Mouse (Mus musculus) Patski (cell line): ENCODE data around the gene Mus81. TPM values are rescaled to one million over a fixed set of nuclear protein-coding genes. Genes with fewer than 3 reads are reported as not detected.
"Not testable (repeated sequence)": the region's sequence is repeated elsewhere in the genome, so short reads cannot be mapped to it uniquely, and the experiment has no call there.

ENCODE experiments used
- ATAC-seq: fragments of 100-300 bp; one replicate; pipeline ENCODE4 v1.8.0; 2021
- CTCF ChIA-PET: fragments of 350-600 bp; sonication (Branson Sonifier 250); formaldehyde crosslinking; loops from one replicate; lab custom pipeline; 2022; ENCODE audit warnings: inconsistent platforms; lab: Charles Lee
- POLR2A ChIA-PET: fragments of 350-600 bp; sonication (Branson Sonifier 250); formaldehyde crosslinking; loops from one replicate; lab custom pipeline; 2022; ENCODE audit warnings: antibody characterized with exemption, inconsistent platforms; lab: Charles Lee
- DNase-seq: peaks from one replicate; pipeline ENCODE4 v3.0.0-alpha.2; 2011; ENCODE audit warnings: low read depth, low spot score
- H3K27me3 ChIP-seq: fragments of 371-371 bp; one replicate; pipeline ENCODE4 v1.5.1; 2021
- CTCF ChIP-seq: fragments of 100-300 bp; IDR thresholded peaks from one replicate; pipeline ENCODE4 v1.5.1; 2021
- in situ Hi-C: fragments of 300-500 bp; cut with MboI; formaldehyde crosslinking; loops from 3 replicates; pipeline ENCODE4 v1.11.1; 2018; ENCODE audit warnings: low pct_unique_long_range_greater_than_20kb, mixed read lengths
- polyA plus RNA-seq: library from polyadenylated mRNA; unstranded; gene quantifications from one replicate; pipeline ENCODE4 v1.2.3, GENCODE M21; 2021

The Mus81 gene
- polyA plus RNA-seq, 1 experiment from 2014 or later, result 37.0 TPM

- ChIA-PET POLR2A (interaction anchor here (0.5 to 0.9 kb wide), 2 partner anchors 9 to 42 kb away, joined by 3 to 4 read pairs; no protein-coding TSS in a partner anchor), CTCF (interaction anchor here (1.0 kb wide), 1 partner anchor 18 kb away, joined by 4 read pairs; no protein-coding TSS in a partner anchor)
- no peaks in the 10 kb centered on the region for H3K27me3 ChIP-seq
- in situ Hi-C loops, result no loop called here
- ATAC-seq (no peak), DNase-seq (no peak)
- TF ChIP-seq CTCF, result no peak
These were observed 24.1 kb upstream of the Mus81 start for GRCm38 (mm10) chr19:5512091-5513004.

GRCm38 (mm10) chr19:5511074-5511632 lies 23.0 kb upstream of the Mus81 start:
- no peaks in the 10 kb centered on the region for H3K27me3 ChIP-seq
- in situ Hi-C loops, result no loop called here
- ChIA-PET POLR2A (interaction anchor here (0.7 to 2.2 kb wide), 5 partner anchors 10 to 26 kb away, joined by 3 to 7 read pairs (median 3); no protein-coding TSS in a partner anchor), CTCF (interaction anchor here (1.0 to 3.0 kb wide), 3 partner anchors 15 to 56 kb away, joined by 3 to 13 read pairs (median 9); partner anchors contain the start of genes Ap5b1 and Mus81)
- ATAC-seq, result no peak
- no peak for DNase-seq
- no peak for TF ChIP-seq CTCF

GRCm38 (mm10) chr19:5510031-5511026 lies 22.1 kb upstream of the Mus81 start, which contains the start of gene Snx32:
Gene Snx32 (minus strand): TSS chr19:5510538.
- no peaks in the 10 kb centered on the region for H3K27me3 ChIP-seq
- peak; percentile 94 for DNase-seq
- CTCF ChIA-PET, result interaction anchor here (1.0 to 3.0 kb wide), 4 partner anchors 12 to 57 kb away, joined by 3 to 13 read pairs (median 6); partner anchors contain the start of genes Ap5b1 and Mus81
- peak; percentile 100 for ATAC-seq
- peak; percentile 24 for TF ChIP-seq CTCF
- in situ Hi-C loops, result no loop called here
- POLR2A ChIA-PET, result interaction anchor here (0.6 to 2.2 kb wide), 6 partner anchors 12 to 61 kb away, joined by 3 to 7 read pairs (median 3); no protein-coding TSS in a partner anchor

- ChIA-PET CTCF (interaction anchor here (1.1 kb wide), 1 partner anchor 26 kb away, joined by 4 read pairs; no protein-coding TSS in a partner anchor), POLR2A (interaction anchor here (1.5 kb wide), 1 partner anchor 9 kb away, joined by 7 read pairs; no protein-coding TSS in a partner anchor)
- ATAC-seq, result no peak
- H3K27me3 ChIP-seq, result no peaks in the 10 kb centered on the region
- no peak for DNase-seq
- TF ChIP-seq CTCF, result no peak
- in situ Hi-C loops, result no loop called here
These were observed 15.5 kb upstream of the Mus81 start, which contains the start of gene 1700020D05Rik for GRCm38 (mm10) chr19:5503687-5504086. Gene 1700020D05Rik (minus strand): TSS chr19:5503787.

GRCm38 (mm10) chr19:5500330-5500875 lies 12.2 kb upstream of the Mus81 start:
- POLR2A ChIA-PET, result no interaction called here
- CTCF ChIA-PET, result interaction anchor here (1.1 kb wide), 1 partner anchor 12 kb away, joined by 4 read pairs; the partner anchor contains the start of gene Mus81
- in situ Hi-C loops, result no loop called here
- TF ChIP-seq CTCF, result no peak
- no peak for ATAC-seq
- no peak for DNase-seq
- H3K27me3 ChIP-seq, result no peaks in the 10 kb centered on the region

GRCm38 (mm10) chr19:5496052-5496370 lies 7.8 kb upstream of the Mus81 start:
- H3K27me3 ChIP-seq, result no peaks in the 10 kb centered on the region
- in situ Hi-C loops, result no loop called here
- ATAC-seq, result no peak

GRCm38 (mm10) chr19:5495353-5496051 lies 7.3 kb upstream of the Mus81 start:
- ChIA-PET CTCF (interaction anchor here (0.8 to 1.5 kb wide), 4 partner anchors 13 to 34 kb away, joined by 3 to 4 read pairs (median 3); no protein-coding TSS in a partner anchor), POLR2A (interaction anchor here (1.5 kb wide), 1 partner anchor 7 kb away, joined by 5 read pairs; the partner anchor contains the start of gene Mus81)
- ATAC-seq (no peak), DNase-seq (no peak)
- no peak for TF ChIP-seq CTCF
- in situ Hi-C loops, result no loop called here
- no peaks in the 10 kb centered on the region for H3K27me3 ChIP-seq

More at GRCm38 (mm10) chr19:5496052-5496370, 7.8 kb upstream of the Mus81 start:
- TF ChIP-seq CTCF, result no peak
- CTCF ChIA-PET, result interaction anchor here (0.8 to 1.5 kb wide), 4 partner anchors 13 to 34 kb away, joined by 3 to 4 read pairs (median 3); no protein-coding TSS in a partner anchor
- POLR2A ChIA-PET, result interaction anchor here (1.5 kb wide), 1 partner anchor 8 kb away, joined by 5 read pairs; the partner anchor contains the start of gene Mus81
- DNase-seq, result no peak

GRCm38 (mm10) chr19:5494314-5494713 lies 6.1 kb upstream of the Mus81 start:
- ChIA-PET POLR2A (interaction anchor here (0.8 to 1.2 kb wide), 2 partner anchors 9 to 16 kb away, joined by 7 read pairs; partner anchors contain the start of genes 1700020D05Rik and Snx32), CTCF (interaction anchor here (1.6 kb wide), 1 partner anchor 35 kb away, joined by 3 read pairs; no protein-coding TSS in a partner anchor)
- no peaks in the 10 kb centered on the region for H3K27me3 ChIP-seq
- ATAC-seq, result no peak
- no peak for TF ChIP-seq CTCF
- no peak for DNase-seq
- in situ Hi-C loops, result no loop called here

- in situ Hi-C loops, H3K27me3 ChIP-seq, ATAC-seq, DNase-seq: not testable (repeated sequence)
- POLR2A ChIA-PET, result interaction anchor here (0.6 to 1.3 kb wide), 3 partner anchors 10 to 18 kb away, joined by 3 read pairs; no protein-coding TSS in a partner anchor
- CTCF ChIA-PET, result interaction anchor here (1.4 to 1.6 kb wide), 2 partner anchors 30 to 36 kb away, joined by 3 to 4 read pairs; no protein-coding TSS in a partner anchor
These were observed 5.1 kb upstream of the Mus81 start for GRCm38 (mm10) chr19:5493301-5493721.
